Mouse (Mus musculus) left cerebral cortex, adult 2 months (tissue): ENCODE data around the gene Wipf3. TPM values are rescaled to one million over a fixed set of nuclear protein-coding genes. Genes with fewer than 3 reads are reported as not detected.

Experiments used
- DNase-seq, 2 experiments: peaks; one replicate each; pipeline ENCODE4 v3.0.0; 2021 to 2022; ENCODE audit warnings: low spot score in 2 of 2, mixed read lengths in 1 of 2; ENCODE audit errors: extremely low spot score in 1 of 2
- H3K27ac ChIP-seq: fragments of 200-600 bp; 2 replicates; pipeline ENCODE4 v1.8.1; 2022
- H3K4me3 ChIP-seq: fragments of 200-600 bp; 2 replicates; pipeline ENCODE4 v1.8.1; 2022
- CTCF ChIP-seq: fragments of 200-600 bp; IDR thresholded peaks from 2 replicates; pipeline ENCODE4 v1.8.1; 2022; ENCODE audit warnings: antibody characterized with exemption, mild to moderate bottlenecking, moderate library complexity
- intact Hi-C: fragments of 180-260 bp; cut with DNase I; formaldehyde crosslinking; loops from one replicate; pipeline ENCODE4 v1.15.1; 2025
- total RNA-seq, 2 experiments: library from RNA; stranded (reverse); gene quantifications; 2 replicates each; pipeline ENCODE4 v1.2.3; 2021

Gene Wipf3
- total RNA-seq, 2 experiments from 2014 or later: 92.3 to 108 TPM

DNA sequence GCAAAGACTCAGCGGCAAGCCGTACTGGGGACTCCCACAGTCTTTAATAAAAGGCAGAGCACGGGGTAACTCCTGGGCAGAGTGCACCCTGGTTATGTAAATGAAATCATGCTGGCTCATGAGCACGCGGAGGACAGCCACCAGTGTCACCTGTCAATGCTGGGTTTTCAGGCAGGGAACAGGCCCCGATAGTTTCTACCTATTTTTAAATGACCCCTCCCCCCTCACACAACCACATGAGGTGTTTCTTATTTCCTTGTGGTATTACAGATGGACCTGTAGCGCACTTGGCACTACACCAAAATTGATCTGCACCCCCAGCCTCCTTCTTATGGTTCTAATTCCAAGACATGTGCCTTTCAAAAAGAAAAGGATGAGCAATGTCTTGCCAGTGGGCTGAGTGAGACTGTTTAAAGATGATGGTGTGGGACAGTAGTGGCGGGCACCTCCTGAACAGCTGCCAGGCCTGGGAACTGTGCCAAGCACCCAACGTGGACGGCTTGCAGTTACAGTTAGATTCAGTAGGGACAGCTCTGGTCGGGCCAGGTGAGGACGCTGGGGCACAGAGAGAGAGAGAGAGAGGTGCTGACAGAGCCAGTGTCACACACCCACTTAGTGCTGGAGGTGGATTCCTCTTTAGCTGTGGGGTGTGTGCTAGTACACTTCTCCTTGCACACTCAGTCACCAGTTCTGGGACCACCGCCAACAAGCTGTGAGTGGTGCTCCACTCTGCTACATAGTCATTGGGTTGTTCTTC is 31.7 kb downstream of the Wipf3 start:
- Histone ChIP-seq H3K27ac (0 out of 2 replicates have a peak overlapping the region, but pooled peaks have one; percentile 2), H3K4me3 (no peak overlapping the region)
- no peak for TF ChIP-seq CTCF
- DNase-seq: peak; percentile 50 to 70
- intact Hi-C loops: loop anchor here (1.0 kb wide), 2 partner anchors 15 to 30 kb away; no protein-coding TSS in a partner anchor

- intact Hi-C loops: no loop called here
- TF ChIP-seq CTCF: no peak
- H3K27ac ChIP-seq: no peak overlapping the region
- DNase-seq: no peak
- no peak overlapping the region for H3K4me3 ChIP-seq
These were observed 33.4 kb downstream of the Wipf3 start for GRCm38 (mm10) chr6:54462766-54463165.

- H3K4me3 ChIP-seq: no peak overlapping the region
- no peak for TF ChIP-seq CTCF
- DNase-seq: no peak
- H3K27ac ChIP-seq: no peak overlapping the region
- intact Hi-C loops: no loop called here
These were observed 34.5 kb downstream of the Wipf3 start for GRCm38 (mm10) chr6:54463701-54464458.

- intact Hi-C loops: no loop called here
- DNase-seq: no peak
- Histone ChIP-seq H3K27ac (no peak overlapping the region), H3K4me3 (no peak overlapping the region)
- TF ChIP-seq CTCF: no peak
These were observed 35.5 kb downstream of the Wipf3 start for GRCm38 (mm10) chr6:54464926-54465325.

DNA sequence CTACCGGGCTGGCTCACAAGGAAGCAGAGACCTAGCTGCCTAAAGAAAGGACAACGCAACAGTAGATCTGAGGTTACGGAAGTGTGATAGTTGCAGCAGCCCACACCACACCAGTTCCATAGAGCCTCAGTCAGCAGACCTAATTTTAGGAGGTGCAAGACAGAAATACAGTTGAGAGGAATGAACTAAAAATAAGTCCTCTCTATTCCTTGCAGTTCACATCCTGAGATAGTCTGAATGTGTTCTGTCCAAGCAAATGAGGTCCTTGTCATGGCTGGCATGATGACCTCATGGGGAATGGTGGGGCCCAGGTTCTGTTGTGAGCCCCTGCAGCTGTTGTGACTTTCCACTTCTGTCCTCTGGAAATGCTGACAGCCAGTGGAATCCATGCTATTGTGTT is 38.0 kb downstream of the Wipf3 start:
- no peak for TF ChIP-seq CTCF
- DNase-seq: no peak
- intact Hi-C loops: no loop called here
- no peak overlapping the region for H3K4me3 ChIP-seq
- H3K27ac ChIP-seq: no peak overlapping the region

DNA sequence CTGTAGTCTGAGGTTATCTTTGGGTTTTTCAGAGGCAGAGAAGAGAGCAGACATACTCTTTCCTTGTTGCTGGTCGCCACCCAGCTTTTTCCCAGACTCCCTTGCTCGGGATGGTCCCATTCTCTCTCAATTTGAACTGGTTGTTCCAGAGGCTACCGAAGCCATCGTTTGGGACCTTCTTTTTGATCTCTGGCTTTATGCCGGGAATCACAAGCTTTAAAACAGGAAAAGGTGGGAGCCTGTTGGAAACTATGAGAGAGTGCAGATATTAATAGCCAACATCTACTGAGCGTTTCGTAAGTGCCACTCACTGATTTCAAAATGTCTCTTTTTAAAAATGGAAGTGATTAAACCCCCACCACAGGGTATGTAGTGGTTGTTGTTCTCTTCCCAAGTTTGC is 42.5 kb downstream of the Wipf3 start:
- H3K27ac ChIP-seq: no peak overlapping the region
- intact Hi-C loops: no loop called here

DNA sequence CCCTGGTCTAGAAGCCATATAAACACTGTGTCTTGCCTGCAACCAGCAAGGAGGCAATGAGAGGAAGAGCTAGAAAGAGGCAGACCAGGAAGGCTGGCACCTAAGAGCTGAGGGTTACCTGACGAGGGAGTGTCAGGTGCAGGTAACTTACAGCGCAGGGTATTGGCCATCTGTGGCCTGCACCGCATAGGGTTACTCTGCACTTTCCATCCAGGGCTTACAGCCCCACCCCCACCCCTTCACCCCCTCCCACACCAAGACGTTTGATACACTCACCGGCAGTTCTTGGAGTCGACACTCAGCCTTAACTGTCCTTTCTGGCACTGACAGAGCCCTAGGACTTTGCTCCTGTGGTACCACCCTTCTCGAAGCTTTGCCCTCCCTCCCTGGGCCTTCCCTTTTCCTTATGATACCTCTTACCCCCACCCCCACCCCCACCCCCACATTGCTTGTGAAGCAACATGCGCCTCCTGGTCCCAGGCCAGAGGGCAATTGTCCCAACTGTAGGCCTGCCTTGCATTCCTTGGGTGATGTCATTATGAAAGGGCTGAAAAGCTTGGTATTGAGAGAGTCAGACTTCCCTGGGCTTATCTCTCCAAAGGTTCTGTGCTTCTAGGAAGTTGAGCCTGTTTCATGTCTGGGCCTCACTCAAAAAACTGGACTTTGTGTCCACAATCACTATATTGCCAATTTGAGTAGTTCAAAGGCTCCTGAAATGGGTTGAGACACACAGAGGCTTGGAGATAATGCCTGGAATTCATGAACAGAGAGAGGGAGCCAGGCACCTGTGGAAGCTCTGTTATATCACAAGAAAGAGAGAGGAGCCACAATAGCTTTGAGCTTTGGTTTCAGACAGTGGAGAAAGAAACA is 43.7 kb downstream of the Wipf3 start:
- intact Hi-C loops: no loop called here
- no peak for TF ChIP-seq CTCF
- no peak for DNase-seq
- Histone ChIP-seq H3K27ac (no peak overlapping the region), H3K4me3 (no peak overlapping the region)

More for the DNA sequence above, 42.5 kb downstream of the Wipf3 start:
- no peak for DNase-seq
- no peak for TF ChIP-seq CTCF
- H3K4me3 ChIP-seq: no peak overlapping the region

DNA sequence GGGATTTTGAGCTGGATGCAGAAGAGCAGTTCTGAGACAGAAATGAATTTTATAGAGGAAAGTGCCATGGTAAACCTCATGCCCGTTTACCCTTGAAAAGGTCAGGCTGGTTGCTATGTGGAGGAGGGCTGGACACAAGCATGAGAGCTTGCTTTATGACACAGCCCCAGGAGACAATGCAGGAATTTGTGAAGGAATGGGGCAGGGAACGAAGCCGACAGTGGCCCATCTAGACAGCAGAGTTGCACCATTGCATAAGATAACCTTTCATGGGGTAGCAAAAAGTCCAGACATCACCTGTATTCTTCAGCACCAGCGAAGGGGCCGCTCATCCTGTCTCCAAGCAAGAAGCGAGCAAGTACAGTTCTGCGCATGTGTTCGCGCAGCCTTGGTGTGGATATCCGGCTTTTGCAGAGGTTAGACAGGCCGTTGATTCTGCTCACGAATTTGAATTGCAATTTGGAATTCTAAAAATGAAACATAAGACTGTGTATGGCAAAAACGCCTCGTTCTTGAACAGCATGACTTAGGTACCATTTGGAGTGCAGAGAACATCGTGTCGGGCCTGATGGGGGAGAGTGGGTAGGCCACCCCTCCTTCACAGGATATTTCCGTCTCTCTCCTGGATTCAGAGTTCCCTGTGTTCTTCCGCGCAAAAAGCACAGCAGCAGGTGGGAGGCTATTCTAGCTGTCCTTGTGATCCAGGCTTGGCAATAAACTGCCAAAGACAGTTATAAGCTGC is 46.7 kb downstream of the Wipf3 start:
- Histone ChIP-seq H3K27ac (peak overlapping the region; percentile 53), H3K4me3 (no peak overlapping the region)
- intact Hi-C loops: loop anchor here (1.0 kb wide), 2 partner anchors 15 to 45 kb away; no protein-coding TSS in a partner anchor
- TF ChIP-seq CTCF: no peak
- peak; percentile 56 to 63 for DNase-seq

DNA sequence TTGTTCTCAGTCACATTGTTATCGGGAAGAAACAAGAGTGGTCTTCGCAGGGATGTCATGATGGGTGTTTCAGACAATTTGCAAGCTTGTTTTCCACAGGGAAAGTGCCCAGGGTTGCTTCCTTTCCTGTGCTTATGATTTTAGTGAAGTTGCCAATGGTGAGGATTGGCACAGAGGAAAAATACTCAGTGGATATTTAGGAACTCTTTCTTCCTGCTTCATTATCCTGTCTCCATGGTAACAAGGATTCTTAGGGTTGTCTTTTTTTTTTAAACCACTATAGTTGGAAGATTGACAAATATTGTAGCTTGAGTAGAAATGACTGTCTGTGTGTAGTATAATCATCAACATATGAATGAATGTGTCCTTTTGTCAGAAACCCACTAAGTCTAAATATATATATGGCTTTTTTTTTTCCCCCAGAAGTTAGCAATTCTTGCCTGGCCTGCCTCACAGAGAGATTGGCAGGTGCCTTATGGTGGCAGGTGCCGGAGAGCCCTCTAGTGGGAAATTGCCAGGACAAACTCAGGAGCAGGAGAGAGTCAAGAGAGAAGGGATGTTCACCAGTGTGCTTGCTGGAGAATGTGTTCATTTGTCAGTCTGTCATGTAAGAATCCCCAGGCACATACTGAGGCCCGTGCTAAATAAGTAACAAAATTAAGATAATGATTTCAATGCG is 49.4 kb downstream of the Wipf3 start:
- DNase-seq: peak in 1 of 2 experiments; percentile 35
- H3K27ac ChIP-seq: no peak overlapping the region
- intact Hi-C loops: loop anchor here (2.0 kb wide), 1 partner anchor 86 kb away; no protein-coding TSS in a partner anchor
- TF ChIP-seq CTCF: peak; percentile 39
- H3K4me3 ChIP-seq: no peak overlapping the region

DNA sequence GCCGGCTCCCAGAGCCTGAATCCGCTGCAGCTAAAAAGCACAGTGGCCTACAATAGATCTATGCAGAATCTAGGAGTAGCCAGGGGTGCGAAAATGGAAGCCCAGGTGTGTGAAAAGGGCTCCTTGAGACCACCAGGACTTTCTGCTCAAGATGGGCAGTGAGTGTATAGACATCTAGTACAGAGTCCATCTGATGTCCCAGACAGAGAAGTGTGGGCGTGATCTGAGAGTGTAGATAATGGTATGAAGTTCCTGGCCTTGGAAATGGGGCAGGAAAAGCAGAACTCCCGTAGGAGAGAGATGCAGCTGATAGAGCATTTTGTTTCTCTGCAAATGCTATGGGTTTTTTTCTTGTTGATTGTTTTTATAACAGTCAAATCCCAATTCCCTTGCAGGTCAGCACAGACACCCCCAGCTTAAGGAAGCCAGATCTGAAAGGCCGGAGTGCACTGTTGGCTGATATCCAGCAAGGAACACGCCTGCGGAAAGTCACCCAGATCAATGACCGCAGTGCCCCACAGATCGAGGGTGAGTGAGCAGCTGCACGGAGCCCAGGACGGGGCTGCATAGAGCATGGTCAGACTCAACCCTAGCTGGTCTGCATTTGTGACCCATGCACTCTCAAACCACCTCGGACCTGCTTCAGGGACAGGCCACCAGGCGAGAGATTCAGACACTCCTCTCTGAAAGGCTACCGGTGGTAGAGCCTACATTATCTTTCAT is 52.1 kb downstream of the Wipf3 start:
- DNase-seq: no peak
- no peak for TF ChIP-seq CTCF
- Histone ChIP-seq H3K4me3 (no peak overlapping the region), H3K27ac (no peak overlapping the region)
- intact Hi-C loops: no loop called here
